Mouse (Mus musculus) bone marrow, adult 2 months (tissue): ENCODE measurements around the gene Tdp1.

Experiments
- CTCF ChIP-seq: fragments of 200-500 bp; IDR thresholded peaks from 2 replicates; pipeline ENCODE4 v1.5.1; 2011; ENCODE audit warnings: low read length, control low read depth; ENCODE audit not compliant: control insufficient read depth, insufficient read depth
- POLR2A ChIP-seq: fragments of 200-500 bp; IDR thresholded peaks from 2 replicates; pipeline ENCODE4 v1.6.1; 2011; ENCODE audit warnings: low read depth, mild to moderate bottlenecking, control low read depth, low read length, borderline replicate concordance; ENCODE audit not compliant: control insufficient read depth

GRCm38 (mm10) chr12:99952928-99953327, 68.6 kb downstream of the Tdp1 start:
- TF ChIP-seq CTCF (peak; percentile 69), POLR2A (no peak)
